Mouse (Mus musculus) frontal cortex, postnatal 25 days (tissue): ENCODE measurements around the gene Tff2.
A peak's percentile ranks its signal among the peaks of the same experiment; 100 is the strongest.

ENCODE experiments used
- DNase-seq, 2 experiments: peaks; one replicate each; pipeline ENCODE4 v3.0.0; 2022; ENCODE audit warnings: low spot score in 2 of 2

Gene Tff2

DNA sequence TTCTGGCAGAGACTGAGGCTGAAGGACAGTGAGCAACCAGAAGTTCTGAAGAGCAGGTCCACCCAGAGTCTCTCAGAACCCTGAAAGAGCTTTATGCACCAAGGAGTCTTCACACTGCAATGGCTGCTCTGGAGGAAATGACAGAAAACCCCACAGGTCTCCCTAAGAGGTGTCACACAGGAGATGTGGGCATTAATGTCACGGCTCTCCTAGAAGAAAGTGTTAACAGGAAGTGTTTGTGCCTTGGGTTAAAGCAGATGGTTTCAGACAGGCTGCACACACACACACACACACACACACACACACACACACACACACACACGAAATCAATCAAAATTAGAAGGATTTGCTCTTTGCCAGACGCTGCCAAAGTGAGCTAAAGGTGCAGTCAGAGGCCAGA lies 7.8 kb downstream of the Tff2 start:
- DNase-seq = no peak

DNA sequence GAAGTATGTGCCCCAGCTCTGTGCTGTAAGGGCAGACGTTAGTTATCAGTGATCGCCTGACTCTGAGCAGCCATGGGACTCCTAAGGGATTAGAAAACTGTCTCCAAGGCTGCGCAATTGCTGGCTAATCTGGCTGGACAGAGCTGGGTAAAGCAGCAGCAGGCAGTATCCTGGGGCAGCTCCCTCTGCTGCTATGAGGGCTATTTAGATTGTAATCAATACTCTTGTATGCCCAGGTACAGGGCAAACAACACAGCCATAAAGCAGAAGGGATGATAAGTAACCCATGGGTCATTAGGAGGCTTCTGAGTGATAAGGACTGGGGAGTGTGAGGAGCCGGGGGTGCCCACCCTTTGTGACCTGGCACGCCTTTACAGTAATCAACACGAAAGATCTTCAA lies 9.2 kb downstream of the Tff2 start:
- no peak for DNase-seq

DNA sequence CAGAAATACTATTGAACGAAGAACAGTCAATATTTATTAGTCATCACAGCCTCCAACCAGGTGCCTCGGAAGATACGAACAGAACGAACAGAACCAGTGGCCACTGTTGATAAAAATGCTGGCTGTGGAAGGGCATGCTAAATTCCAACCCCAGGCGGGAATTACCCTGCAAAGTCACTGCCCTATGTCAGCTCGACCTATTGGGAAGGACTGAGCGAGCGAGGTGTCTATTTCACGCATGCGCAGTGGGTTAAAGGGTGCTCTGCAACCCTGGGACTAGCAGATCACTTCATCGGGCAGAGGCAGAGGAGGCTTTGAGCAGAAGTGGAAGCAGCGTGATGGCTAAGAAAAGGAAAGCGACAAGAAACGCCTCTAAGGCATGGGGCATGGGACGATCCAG lies 10.3 kb downstream of the Tff2 start:
- DNase-seq = no peak

DNA sequence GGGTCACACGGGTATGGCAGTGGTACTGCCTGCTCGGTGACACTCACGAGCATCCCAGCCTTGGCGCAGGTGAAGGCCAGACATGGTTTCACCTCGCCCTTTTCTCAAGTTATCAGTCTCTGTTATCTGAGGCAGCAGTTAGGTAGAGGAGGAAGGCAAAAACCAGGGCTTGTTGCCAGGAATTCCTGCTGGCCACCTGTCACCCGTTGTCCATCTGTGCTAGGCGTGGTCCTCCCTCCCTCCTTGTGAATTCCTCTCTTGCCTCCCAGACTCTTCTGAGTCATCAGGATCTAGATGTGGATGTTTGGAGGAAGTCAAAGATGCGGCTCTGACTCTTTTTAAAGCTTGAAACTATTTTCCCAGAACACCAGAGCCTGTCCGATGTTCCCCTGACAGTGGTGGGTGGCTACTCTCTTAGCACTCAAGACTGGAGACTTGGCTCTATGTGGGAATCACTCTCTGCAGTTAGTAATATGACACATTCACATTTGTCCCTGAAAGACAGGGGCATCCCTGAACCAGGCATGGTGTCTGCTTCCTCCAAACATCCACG lies 12.7 kb downstream of the Tff2 start:
- DNase-seq = no peak

DNA sequence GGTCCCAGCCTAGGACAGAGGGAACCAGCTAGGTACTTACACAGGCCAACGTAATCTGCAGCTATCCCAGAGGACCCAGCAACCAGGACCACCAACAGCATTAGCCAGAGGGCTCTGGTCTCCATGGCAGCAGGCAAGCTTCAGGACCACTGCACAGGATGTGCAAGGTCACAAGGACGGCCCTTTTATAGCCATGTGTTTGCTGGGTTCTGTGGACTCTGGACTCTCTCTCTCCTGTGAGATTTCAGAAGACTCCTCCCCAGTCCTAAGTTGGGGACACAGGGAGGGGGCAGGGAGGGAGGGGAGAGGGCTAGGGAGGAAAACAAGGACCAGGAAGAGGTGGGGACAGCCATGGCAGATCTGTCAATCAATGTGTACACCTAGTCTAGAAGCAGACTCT lies 14.6 kb downstream of the Tff2 start, which contains the start of gene Tff3:
Gene Tff3 (minus strand): TSS at position 195 of the 400 bp plus-strand sequence.
- DNase-seq = no peak

DNA sequence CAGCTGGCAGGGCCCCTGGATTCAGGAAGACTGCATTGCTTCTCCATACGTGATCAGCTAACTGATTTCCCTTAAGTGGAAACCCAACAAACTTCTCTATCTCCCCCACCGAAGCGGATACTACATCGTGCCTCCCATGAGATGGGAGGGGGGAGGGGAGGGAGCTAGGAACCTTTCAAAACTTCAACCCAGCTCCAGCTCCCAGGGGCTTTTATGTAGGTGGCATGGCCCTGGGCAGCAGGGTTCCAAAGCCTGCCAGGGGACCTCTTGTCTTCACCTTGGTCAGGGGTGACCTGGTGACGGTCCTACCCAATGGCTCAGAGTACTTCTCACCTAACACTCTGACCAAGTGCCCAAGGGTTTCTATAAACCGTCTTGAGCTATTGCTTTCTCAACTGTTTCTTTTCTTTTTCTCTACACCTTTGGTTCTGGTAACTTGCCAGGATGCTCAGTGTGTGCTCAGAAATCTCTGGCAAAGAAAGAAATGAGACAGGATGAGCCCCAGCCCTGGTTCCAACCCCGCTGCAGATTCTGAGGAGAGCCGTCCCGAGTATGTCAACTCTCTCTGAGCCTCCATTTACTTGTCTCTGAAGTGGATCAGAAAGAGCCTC lies 15.3 kb downstream of the Tff2 start:
- no peak for DNase-seq

DNA sequence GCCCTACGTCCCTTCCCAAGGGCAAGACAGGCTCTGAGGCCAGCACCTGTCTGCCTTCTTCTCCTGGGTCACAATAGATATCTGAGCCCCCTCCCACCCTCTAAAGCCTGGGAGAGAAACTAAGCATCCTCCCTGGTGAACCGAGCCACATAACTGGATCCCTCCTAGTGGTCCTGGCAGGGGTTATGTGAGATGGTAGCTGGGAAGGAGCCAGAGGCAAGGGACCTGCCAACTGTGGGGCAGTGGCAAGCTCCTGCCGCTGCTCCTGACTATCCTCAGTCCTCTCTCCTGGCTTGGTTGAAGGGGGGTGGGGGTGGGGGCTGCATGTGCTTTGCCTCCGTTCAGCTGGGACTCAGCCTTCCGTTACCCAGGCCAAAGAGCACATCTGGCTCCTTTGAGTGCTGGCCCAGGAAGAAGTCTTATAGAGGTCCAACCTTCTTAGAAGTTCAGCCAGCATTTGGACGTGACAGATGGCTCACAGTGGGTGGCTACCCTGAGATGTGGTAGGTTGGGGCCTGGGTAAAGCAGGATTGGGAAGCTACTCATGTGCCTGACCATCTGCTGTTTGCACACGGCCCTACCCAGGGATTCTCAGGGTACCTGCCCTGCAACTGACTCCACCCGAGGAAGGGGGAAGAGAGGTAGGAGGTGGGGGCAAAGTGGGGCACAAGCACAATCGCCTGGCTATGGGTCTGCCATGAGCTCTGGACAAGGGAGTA lies 18.4 kb downstream of the Tff2 start:
- DNase-seq = no peak

DNA sequence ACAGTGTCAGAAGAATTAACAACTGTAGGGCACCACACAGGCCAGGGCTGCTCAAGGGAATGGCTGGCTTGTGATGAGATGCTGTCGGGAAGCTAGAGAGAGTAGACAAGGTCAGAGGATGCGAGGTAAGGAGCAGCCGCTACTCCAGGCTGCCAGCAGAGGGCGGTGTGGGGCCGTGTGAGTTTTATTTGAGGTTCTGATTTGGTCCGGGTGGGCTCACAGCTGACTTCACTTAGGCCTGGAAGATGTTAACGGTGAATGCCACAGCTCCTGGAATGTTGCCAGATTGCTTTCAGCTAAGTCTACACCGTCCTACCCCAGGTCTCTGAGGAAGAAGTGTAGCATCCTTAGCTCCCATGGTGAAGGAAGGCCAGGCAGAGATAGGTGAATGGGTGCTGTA lies 22.1 kb downstream of the Tff2 start:
- peak in 1 of 2 experiments; percentile 25 for DNase-seq

DNA sequence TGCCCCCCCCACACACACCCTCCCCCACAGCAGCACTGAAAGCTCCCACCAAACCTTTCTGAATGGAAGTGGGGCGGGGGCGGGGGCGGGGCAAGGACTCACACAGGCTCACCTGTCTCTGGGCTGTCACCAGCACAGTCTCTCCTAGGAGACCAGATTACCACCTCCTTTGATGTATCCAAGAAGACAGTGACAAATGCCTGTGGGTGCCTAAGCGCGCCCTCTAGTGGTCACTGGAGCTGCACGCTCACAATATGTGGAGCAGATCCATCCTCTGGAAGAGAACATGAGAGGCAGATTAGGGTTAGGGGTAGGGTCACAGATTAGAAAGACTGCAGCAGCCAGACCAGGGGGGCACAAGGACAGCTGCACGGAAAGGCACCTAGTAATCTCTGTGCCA lies 24.7 kb downstream of the Tff2 start:
- DNase-seq = peak; percentile 78 to 81

DNA sequence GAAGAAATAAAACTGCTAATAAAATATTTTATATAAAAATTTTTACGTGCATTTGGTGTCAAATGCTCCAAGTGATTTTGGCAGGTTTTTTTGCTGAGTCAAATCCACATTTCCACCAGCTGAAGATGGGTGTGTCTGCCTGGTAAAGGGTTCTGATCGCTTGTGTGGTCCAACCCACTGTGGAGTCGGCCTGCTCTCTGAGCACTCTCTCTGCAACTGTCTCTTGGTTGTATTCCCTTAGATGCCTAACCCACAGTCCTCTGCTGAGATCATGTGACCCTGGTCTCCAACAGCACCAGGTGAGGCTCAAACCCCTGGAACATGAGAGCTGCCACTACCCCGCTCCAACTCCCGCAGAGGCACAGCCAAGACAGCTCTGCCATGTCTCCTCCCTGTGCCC lies 26.1 kb downstream of the Tff2 start:
- no peak for DNase-seq

DNA sequence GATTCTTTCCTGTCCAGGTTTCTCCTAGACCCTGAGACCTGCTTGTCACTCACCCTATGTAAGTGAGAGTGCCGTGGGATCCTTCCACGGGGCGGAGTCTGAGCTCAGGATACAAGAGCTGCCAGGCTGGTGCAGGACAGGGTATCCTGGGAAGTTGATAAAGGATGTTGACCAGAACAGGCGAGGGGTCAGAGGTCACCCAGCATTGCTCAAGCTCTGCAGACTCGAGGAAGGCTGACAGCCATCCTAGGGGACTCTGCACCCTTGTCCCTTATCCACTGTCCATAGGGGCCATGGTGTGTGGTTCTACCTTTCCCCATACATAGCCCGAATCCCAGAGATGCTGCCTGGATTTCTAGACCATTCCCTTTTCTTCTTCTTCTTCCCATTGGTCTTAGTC lies 28.0 kb downstream of the Tff2 start:
- DNase-seq = no peak

DNA sequence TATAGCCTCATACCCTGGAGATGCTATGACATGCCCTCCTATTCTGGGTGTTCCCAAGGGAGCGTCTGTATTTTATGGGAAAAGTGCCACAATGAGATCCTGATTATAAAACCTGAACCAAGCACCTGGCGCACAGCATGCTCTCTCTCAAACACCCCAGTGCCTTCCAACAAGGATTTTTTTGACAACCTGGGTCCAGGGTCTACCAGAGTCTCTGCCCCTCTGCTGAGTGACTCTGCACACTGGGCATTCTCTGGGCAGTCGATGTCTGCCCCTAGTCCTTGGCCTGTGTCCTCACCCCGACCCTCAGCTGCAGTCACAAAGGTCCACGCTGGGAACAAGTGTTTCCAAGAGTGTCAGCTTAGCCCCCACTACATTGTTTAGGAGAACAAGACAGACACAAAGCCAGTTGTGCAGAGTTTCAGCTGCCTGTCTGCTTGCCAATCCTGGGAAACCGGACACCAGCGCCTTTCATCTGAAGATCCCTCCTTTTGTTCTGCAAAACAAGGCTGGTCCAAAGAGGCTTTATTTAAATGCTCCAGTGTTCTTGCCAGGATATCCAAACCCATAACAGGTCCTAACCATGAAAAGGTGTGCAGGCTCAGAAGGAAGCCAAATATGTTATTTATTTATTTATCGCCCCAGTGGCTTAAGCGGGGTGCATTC lies 30.8 kb downstream of the Tff2 start:
- no peak for DNase-seq

DNA sequence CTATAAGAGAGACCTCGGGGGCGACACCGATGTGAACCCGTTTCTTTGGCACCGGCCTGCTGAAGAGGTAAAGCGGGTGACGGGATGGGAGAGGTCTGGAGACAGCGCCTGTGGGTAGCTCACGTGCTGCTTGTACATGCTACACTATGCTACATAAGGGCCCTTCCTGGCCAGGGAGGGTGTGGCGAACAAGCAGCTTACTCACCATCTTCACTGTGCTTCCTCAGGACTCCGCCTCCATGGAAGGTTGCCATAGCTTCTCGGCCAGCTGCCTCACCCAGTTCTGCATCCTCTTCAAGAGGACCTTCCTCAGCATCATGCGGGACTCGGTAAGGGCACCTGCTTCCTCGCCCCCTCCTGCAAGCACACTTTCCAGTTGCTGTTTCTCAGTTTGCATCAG lies 35.7 kb downstream of the Tff2 start:
- DNase-seq = no peak

DNA sequence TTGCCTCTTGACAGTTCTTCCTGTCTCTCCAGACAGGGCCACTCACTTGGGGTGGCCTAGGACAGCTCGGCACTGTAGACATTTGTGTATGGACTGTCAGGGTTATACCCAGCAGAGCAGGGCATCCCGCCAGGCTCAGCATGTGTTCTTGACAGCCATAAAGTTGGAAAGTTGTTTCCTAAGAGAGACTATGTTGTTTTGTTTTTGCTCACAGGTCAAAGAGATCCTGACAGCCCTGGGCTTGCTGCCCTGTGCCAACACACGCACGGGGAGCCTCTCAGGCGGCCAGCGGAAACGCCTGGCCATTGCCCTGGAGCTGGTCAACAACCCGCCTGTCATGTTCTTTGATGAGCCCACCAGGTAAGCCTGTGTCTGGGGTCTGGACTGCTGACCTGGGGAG lies 40.3 kb downstream of the Tff2 start:
- DNase-seq = no peak

DNA sequence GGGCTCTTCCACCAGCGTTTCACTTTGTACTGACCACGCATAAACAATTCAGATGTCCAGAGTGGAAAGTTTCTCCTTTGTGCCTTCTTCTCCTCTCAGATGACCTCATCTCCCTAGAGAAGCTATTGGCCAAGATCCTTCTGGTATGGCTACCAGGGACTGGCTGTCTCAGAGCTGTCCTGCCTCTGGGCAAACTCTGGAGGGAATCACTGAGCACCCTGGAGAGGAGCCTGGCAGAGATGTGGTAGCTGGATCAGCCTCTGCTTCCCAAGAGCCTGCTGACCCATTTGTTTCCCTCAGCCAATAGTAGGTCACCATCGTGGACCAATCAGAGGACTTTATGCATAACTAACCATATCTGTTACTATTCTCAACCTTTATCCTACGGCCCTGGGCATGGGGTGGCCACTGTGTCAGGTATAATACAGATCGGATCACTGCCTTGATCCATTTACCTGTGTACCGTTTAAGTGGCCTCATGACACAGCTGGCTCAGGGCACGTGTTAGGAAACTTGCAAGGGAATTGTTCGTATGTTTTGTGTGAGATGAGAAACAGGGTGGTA lies 41.0 kb downstream of the Tff2 start:
- no peak for DNase-seq

DNA sequence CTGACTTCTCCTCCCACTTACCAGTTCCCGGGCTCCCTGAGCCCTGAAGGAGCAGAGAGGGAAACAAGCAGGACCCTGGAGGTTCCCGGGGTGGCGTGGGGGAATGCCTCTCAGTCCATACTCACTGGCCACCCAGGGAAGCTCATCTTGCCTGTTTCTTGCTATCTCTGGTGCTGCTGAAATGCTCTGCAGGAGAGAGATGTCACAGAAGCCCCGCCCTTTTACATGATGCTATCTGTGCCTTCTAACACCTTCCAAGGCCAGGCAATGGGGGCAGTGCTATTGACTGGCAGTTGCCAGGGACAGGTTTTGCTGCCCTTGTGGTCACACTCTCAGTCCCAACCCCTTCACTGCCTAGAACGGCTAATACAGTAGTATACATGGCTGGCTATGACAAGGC lies 45.3 kb downstream of the Tff2 start:
- no peak for DNase-seq

DNA sequence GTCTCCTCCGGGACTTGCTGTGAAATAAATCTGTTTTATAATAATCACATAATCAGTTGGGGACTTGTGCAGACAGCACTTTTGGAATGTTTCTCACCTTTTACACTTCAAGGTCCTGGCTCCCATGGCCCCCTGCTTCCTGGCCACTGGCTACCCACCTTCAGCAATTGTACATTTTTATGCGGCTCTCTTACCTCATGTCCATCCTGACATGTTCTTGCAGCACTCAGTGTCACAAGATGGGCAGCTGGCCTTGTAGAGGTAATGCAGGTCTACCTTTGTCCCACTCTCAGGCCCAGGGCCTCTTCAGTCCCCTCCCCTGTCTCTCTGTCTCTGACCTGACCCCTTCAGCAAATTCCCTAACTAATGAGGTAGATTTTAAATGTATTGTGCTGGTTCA lies 47.2 kb downstream of the Tff2 start:
- no peak for DNase-seq

DNA sequence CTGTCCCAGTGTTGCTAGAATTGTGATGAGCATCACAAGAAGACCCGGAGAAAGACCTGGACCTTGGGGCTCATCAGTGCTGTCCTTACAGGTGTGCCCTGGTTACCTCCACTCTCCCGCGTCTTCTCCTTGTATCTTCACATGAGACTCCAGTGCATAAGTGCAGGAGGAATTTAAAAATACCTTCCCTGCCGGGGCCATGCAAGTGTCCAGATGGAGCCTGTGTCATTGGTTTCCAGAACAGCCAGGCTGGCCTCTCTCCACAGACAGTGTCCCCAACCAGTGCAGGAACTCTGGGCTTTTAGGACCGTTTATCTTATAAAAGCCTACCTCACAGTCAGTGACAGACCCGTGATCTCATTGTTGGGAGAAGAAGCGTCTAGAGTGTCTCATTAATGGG lies 48.5 kb downstream of the Tff2 start:
- DNase-seq = no peak

DNA sequence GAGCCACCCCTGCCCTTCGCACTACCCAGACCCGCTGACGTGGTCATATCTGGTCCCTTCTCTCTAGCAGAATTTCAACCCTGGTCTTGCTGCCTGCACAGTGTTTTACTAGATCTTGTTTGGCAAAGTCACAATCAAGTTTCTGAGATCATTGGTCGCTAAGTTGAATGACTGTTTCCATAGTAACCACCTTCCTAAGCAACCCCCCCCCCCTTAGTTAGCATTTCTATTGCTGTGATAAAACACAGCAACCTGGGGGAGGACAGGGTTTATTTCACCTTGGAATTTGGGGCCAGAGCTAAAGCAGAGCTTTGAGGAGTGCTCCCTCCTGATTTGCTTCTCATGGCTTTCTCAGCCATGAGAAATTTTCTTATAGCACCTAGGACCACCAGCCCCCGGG lies 49.3 kb downstream of the Tff2 start:
- no peak for DNase-seq
